Mouse (Mus musculus): ENCODE results near the gene Gal3st2c.
"Not testable (repeated sequence)": the region's sequence is repeated elsewhere in the genome, so short reads cannot be mapped to it uniquely, and the experiment has no call there.

Gene Gal3st2c

DNA sequence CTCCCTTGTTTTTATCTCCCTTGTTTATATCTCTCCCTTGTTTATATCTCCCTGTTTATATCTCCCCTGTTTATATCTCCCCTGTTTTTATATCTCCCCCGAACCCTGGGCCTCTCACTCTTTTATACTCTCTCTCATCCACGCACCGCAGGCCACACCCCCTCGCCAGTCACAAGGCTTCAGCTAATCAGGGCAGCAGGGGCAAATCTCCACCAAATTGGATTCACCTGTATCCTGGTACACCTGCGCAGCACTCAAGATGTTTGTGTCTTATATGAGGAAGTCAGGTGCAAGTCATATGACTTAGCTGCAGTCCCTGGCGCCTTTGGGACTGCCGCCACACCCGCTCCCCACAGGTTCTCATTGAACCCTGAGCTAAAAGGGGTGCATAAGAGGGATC, at the start of gene Gal3st2c:
Gal3st2c (plus strand) TSS at position 301 of the 400 bp plus-strand sequence.
- DNase-seq (ENCODE audit: low spot score in 2 of 2), result not testable (repeated sequence)

DNA sequence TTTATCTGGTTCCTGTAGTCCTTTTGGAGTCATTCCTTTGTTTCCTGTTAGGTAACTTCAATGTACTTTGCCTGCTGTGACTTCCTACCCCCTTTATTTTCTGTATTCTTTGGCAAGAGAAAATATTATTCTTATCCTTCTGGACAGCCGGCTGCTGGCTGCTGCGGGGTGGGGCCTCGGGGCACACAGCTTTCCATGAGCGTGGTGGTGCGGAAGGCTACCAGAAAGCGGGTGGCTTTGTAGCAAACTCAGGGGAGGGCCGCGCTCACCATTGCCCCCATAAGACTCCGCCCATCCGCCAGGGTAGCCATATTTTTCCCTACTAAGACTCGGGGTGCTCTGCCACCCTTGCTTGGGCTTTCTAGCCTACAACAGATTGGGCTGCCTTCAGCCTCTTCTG, 41.2 kb upstream of the Gal3st2c start:
- not testable (repeated sequence) for DNase-seq (ENCODE audit: low spot score in 2 of 2)

DNA sequence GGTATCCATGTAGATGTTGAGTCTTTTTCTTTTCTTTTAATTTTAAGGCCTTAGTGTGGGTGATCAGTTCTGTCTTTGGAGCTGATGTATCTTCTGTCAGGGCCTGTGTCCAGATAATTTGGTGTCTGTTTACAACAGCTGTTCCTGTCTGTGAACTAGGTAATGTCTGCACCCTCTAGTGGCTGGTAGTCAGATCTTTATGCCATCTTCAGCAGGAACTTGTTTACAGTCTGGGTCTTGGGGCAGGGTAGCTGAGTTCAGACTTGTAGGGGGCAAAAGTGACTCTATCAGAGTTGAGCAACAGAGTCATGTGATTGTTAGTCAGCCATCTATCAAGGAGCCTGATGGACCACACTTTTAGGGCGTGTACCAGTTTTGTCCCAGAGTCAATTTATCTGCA, 23.8 kb upstream of the Gal3st2c start:
- not testable (repeated sequence) for DNase-seq (ENCODE audit: low spot score in 2 of 2)

DNA sequence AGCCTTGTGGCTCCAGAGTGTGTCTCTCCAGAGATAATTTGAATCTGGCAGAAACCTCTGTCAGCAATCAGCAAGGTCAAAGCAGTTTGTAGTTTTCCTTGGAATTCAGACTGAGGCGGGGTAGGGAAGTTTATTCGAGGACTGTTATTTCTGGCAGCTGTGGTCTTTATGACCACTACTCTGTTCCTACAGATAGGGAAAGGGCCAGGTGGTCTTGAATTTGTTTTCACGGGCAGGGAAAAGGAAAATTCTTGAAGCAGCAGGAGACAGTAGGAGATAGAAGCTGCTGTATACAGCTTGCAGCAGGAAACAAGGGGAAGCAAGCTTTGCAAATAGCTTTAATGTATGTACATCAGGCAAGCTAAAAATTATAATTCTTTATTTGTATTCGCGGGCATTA, 19.9 kb upstream of the Gal3st2c start:
- DNase-seq (ENCODE audit: low spot score in 2 of 2), result not testable (repeated sequence)

DNA sequence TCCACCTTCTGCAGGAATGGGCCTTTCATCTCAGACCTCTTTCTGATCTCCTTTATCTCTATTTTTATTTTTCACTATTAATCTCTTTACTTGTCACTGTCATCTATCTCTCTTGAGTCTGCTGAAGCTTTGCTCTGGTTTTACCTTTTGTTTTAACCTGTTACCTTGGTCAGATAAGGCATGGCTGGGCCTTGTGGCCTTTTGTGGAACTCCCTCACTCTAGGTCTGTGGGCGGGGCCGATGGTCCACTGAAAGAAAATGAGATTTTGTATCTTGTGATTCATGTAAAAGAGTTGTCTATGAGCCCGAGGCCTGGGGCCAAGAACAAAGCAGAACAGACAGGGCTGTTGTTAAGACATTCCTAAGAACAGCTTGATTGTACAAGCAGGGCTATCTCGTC, 19.5 kb upstream of the Gal3st2c start:
- not testable (repeated sequence) for DNase-seq (ENCODE audit: low spot score in 2 of 2)

DNA sequence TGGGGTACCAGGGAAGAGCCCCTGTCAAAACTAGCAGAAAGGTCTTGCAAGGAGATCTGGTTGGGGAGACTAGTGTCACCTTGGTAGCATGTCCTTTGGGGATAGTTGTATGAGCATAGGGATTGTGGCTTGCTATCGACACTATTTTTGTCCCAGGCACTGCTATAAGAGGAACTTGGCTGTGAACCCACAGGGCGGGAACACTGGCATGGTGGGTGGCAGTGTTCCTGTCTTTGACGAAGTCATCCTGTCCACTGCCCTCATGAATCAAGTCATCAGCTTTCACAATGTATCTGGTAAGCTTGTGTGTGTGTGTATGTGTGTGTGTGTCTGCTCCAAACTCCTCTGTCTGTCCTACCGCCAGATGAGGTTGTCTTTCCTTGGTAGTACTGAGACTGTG, 14.5 kb upstream of the Gal3st2c start:
- not testable (repeated sequence) for DNase-seq (ENCODE audit: low spot score in 2 of 2)

DNA sequence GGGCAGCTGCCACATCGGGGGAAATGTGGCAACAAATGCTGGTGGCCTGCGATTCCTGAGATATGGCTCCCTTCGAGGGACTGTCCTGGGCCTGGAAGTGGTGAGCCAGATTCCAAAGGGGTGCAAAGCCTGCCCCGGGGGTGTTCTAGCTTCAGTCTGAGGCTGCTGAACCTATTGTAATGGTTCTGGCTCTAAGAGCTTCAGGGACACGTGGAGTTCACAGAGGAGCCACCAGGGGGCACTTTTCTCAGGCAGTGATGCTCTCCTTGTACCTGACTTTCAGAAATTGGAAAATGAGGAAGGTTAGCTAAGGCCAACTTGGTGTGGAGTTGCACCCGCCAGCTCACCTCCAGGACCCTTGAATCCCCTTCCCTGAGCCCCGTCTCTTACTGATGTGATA, 12.0 kb upstream of the Gal3st2c start:
- not testable (repeated sequence) for DNase-seq (ENCODE audit: low spot score in 2 of 2)

DNA sequence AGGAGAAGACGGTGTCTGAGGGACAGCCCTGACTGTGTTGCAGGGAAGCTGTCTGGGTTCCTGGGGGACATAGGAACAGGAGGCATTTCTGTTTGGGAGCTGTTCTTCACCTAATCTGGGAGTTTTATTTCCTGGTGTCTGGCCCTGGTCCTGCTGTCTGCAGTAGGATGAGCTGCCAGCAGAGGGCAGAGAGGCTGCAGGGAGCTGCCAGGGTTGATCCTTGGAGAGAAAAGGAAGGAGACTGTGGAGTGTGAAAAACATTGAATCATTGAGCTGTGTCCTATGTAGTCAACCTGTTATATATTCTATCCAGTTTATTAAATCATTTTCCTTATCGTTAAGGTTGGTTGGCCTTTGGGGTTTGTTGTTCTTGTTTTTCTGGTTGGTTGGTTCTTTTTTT, 9.4 kb upstream of the Gal3st2c start:
- not testable (repeated sequence) for DNase-seq (ENCODE audit: low spot score in 2 of 2)

DNA sequence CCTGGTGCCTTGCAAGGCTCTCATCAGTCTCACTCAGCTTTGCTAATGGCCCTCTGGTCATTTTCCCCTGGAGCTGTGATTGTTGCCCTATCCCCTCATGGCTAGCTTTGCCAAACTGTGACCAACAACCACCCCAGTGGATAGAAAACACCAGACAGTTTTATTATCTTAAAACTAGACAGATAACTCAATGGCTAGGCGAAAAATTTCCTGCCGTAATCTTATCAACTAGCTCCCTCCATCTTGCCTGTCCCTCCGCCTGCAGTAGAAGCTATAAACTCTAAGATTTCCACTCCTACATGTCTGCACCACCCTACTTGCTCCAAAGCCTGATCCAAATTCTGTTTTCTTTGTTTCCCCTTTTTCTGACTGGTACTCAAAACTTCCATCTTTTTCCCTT, 4.1 kb upstream of the Gal3st2c start:
- DNase-seq (ENCODE audit: low spot score in 2 of 2), result no peak

DNA sequence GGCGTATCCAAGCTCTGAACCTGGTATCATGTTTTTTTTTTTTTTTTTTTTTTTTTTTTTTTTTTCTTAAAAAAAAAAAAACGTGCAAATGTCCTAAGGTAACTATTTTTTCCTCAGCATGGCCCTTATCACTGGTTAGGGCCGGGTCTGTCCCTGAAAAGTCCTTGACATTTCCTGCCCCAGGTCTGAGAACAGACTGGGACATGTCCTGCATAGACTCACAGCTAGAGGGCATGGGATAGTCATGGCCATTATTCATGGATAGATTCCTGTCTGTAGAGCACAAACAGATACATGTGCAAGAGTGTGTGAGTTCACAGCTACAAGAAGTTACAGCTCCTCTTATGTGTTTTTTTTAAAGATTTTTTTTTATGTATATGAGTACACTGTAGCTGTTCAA, 1.5 kb upstream of the Gal3st2c start:
- DNase-seq (ENCODE audit: low spot score in 2 of 2), result no peak

DNA sequence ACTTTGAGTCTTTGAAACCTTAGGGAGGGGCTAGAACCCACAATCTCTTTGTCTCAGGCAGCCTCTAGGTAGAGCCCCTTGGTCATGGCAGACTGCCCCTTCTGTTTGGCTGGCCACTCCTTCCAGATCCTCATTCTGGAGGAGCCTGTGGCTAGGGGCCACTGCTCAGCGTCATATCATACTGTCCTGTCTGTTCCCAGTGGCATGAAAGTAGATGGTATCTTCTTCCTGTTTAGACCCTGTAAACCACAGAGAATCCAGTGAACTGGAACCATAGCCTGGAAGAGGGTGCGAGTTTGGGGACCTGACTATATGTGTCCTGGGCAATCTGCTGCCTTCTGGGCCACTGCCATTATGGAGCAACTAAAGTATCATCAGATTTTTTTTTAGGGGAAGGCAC, 759 bp downstream of the Gal3st2c start:
- DNase-seq (ENCODE audit: low spot score in 2 of 2), result not testable (repeated sequence)

DNA sequence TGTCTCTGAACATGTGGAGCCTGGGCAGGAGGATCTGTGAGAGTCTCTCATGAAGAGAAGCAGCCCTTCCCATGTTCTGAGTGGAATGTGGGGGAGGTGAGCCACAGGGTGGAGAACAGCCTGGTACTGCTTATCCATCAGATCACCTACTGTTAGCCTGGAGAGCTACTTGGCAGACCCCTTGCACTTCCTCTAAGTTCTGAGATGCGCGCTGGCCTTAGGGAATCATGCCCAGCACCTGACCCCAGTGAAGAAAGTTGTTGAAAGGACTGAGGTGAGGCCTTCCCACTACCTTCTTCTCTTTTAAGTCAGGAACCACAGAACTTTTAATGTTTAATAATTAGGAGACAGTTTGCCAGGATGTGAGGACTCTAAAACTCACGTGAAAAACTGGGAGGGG, 1.2 kb downstream of the Gal3st2c start:
- not testable (repeated sequence) for DNase-seq (ENCODE audit: low spot score in 2 of 2)

DNA sequence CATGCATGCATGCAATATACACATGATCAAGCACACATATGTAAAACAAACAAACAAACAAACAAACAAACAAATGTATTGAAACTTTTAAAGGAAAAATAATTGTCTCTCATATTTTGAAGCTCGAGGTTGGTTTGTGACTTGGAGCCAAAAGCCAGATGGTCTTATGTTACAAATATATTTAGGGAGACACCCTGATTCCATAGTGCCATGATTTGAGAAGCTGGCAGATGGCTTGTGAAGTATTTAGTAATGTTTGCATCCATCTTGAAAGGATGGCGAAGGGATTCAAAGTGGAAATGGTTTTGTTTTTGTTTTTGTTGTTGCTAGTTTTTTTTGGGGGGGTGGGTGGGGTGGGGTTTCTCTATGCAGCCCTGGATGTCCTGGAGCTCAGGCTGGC, 10.7 kb downstream of the Gal3st2c start:
- no peak for DNase-seq (ENCODE audit: low spot score in 2 of 2)

DNA sequence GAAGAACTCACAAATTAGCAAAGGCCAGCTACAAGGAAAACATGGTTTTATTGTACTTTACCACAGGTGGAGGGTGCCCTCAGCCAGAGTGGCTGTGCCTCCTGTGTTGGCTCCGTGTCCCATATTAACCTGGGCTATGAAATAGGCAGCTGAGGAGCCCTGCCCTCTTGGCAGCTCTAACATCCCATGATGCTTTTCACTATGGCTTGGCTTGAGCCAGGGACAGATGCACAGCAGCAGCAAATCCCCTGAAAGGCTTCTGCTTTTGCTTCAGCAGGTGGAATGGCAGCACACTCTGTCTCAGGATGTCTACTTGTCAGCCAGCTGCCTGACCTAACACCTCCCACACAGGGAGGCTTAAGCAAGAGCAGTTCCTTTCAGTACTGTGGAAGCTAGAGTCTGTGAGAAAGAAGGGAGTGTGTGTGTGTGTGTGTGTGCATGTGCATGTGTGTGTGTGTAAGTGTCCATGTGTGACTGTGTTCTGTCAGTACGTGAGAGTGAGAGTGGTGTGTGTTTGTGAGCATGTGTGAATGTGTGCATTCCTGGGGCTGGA, 15.7 kb downstream of the Gal3st2c start:
- DNase-seq (ENCODE audit: low spot score in 2 of 2), result not testable (repeated sequence)

DNA sequence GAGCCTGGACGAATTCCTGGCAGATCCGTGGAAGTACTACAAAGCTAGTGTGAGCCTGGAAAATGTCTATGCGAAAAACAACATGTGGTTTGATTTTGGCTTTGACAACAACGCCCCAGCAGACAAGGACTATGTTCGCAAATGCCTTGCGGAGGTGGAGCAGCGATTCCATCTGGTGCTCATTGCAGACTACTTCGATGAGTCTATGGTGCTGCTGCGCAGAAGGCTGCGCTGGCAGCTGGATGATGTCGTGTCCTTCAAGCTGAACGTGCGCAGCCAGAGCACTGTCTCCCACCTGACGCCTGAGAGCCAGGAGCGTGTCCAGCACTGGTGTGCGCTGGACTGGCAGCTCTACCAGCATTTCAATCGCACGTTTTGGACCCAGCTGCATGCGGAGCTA, 18.5 kb downstream of the Gal3st2c start:
- DNase-seq (ENCODE audit: low spot score in 2 of 2), result not testable (repeated sequence)

DNA sequence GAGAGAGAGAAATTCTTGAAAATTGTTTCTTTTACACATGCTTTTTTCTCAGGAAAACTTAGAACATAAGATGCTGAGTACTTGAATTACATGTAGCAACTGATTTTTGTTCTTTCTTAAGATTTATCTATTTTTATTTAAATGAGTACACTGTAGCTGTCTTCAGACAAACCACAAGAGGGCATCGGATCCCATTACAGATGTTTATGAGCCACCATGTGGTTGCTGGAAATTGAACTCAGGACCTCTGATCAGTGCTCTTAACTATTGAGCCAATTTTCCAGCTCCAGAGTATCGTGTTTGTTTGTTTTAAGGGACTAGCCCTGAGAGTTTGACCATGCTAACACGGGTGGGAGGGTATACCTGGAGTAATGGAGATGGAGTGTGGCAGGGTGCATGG, 21.3 kb downstream of the Gal3st2c start:
- no peak for DNase-seq (ENCODE audit: low spot score in 2 of 2)

DNA sequence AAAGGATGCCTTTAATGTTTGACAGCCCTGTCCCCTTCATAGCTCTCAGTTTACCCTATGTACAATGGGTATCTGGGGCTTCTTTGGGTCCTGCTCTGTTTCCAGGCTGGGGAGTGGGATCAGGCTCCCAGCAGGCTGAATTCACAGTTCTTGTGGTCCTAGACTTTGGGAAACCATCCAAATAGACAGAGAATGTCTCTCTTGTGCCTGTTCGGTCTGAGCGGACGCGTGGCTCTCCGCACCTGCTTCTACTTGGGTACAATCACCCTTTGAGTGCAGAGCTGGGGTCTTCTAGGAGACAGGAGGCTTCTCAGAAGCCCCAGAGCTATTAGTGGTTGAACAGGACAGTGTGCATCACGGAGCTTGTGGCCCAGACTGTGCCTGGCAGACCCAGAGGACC, 29.8 kb downstream of the Gal3st2c start, which contains the start of gene Neu4:
Neu4 (plus strand) TSS at position 301 of the 400 bp plus-strand sequence.
- DNase-seq (ENCODE audit: low spot score in 2 of 2), result no peak

DNA sequence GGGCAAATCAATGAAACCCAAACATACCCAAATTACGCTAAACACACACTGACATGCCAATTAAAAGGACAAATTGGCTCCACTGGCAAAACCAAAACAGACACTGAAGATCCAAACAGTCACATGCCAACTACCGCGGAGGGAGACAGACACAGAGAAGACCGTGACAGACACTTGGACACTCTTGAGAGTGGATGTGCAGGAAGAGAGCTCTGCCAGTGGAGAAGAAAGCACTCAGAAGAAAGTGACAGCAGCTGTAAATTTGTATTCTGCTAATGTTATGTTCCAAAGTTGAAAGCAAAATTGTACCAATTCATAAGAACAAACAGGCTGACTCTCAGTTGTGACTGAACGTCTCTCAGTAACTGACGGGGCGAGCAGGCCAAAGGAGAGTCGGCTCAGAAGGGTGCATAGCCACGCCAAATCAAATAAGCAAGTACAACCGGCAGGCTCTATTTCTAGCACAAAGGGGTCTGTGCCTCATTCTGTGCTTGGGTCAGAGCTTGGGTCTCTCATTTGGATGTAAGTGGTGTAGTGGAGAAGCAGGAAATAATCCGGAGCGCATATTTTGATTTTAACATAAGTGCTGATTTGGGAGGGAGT, 37.3 kb downstream of the Gal3st2c start:
- DNase-seq (ENCODE audit: low spot score in 2 of 2), result no peak

DNA sequence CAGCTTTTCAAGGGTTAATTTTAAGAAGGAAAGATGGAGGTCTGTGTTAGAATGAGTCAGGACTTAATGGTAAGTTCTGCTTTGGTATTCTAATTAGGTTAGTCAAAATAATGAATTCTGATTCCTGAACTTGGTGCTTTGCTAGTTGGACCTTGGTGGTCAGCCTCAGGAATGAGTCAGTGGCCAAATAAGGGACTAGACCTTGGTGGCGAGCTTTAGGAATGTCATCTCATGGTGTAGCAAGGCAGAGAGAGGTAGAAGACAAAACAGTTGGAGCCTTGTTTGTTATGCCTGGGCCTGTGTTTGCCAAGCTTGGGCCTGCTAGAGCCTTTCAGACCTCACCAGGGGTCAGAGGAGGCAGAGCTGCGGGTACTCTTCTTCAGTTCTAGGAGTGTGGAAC, 38.4 kb downstream of the Gal3st2c start:
- no peak for DNase-seq (ENCODE audit: low spot score in 2 of 2)

DNA sequence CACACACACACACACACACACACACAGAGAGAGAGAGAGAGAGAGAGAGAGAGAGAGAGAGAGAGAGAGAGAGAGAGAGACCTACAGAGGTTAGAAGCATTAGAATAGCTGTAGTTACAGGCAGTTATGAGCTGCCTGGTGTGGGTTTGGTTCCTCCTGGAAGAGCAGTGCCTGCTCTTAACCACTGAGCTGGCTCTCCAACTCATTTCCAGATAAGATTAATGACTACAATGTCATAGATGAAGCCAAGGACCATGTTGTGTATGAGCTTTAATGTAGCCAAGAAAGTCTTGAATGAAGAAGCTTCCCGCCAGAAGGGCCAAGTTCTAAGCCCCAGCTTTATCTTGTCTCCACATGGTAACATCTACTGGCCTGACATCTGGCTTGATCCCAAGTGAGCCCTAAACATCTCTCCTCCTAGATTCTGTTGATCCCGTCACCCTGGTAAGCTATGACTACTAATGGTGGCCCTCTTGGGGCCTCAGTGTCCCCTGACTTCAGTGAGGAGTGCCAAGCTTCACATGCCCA, 42.8 kb downstream of the Gal3st2c start:
- no peak for DNase-seq (ENCODE audit: low spot score in 2 of 2)

DNA sequence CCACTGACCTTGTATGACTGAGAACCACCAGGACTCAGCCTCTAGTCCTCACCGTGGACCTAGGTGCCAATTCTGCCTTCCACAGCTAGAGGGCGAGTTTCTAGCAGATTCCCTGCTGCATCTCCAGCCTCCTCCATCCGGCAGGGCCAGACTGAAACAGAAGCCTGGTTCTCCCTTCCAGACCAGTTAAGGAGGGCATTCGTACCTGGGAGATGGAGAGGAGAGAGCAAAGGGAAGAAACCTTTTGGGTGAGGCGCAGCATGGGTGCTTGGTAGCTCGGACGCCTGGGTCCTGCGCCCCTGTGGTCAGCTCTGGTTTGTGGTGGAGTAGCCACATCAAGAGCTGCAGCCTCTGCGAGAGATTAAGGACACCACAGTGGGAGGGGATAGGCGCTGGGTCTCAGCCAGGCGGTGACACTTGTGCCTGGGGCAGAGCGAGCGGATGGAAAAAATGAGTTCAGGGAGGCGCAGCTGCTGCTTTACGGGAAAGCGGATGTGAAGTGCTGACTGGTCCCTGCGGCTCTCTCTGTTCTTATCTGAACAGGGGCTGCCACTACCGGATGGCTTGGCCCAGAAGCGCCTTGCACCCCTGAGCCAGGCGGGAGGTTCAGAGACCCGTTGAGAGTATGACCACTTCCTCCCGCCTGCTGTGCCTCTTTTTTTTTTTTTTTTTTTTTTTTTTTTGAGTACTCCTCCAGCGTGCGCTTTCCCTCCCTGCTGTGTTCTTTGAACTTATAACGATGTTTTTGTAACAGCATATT, 44.9 kb downstream of the Gal3st2c start:
- peak; percentile 52 to 62 for DNase-seq (ENCODE audit: low spot score in 2 of 2)

DNA sequence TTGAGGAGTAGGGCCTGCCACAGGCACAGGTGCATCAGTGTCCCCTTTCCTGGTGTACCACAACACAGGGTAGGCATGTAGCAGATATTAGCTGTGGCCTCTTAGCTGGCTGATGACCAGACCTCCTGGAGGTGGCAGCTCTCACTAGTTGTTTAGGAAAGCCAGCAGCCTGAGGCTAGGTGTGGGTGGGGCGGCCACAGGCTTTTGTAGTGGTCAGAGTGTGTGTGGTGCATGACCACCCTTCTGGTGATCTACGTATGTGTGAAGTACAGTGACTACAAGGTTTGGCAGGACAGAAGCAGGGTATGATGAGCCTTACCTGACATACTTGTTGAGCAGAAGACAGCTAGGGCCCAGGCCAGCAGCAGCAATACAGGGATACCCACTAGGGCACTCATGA, 50.1 kb downstream of the Gal3st2c start:
- no peak for DNase-seq (ENCODE audit: low spot score in 2 of 2)

DNA sequence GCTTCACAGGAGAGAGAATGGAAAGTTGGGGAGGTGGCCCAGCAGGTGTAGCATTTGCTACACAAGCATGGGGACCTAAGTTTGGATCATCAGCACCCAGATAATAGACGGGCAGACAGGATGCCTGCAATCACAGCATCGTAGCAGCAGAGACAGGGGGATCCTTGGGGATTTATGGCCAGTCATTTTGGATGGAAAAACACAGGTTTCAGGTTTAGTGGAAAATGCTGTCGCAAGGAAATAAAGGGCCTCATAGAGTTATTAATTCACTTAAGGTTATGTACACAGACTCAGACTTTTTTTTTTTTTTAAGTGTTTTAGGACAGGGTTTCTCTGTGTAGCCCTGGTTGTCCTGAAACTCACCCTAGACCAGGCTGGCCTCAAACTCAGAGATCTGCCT, 55.2 kb downstream of the Gal3st2c start:
- DNase-seq (ENCODE audit: low spot score in 2 of 2), result no peak

Measured in spleen, postnatal 14 days (tissue).